Mouse (Mus musculus) urinary bladder, postnatal 0 days (tissue): Measurements from ENCODE around the gene B4galnt1. TPM values are rescaled to one million over a fixed set of nuclear protein-coding genes. Genes with fewer than 3 reads are reported as not detected.

Experiments
- polyA plus RNA-seq: library from polyadenylated mRNA; unstranded; fragments of >200 nt; fragmentation: Nextera tagmentation; extraction: Ambion mirVana; gene quantifications from 2 replicates; pipeline ENCODE4 v1.2.1, GENCODE M21; 2015

Gene B4galnt1
- 7.1 and 8.5 TPM in 2 replicates for polyA plus RNA-seq

DNA sequence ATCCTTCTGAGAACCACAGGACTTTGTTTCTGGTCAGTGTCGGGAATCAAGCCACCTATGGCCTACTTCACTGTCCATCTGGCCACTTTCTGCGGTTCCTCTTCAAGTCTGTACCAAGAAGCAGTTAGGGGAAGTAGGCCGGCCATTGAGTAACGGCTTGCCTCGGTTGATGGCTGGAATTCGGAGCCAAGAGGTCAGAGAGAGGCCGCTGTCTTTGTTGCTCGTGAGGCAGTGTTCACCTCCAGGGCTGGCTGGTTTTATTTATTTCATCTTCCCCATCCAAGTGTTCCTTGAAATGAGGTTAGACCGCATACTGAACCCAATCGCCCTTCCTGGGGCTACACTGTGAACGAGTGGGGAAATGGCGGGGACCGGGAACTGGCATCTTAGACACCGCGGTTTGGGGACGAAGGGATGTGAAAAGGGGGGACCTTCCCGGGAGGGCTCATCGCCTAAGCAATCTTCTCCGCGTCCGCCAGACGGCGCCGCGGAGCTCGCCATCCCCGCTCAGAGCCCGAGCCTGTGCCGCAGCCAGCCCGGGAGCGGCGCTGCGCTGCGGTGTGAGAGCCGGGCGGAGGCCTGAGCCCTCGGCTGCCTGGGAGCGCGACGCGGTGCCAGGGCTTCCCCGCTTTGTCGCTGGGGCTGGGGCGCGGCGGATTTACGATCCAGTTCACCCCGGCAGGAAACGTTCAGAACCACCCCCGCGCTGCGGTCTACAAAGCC lies at the start of gene B4galnt1:
TSS of gene B4galnt1 (plus strand) at position 595 of the 723 bp plus-strand sequence.

DNA sequence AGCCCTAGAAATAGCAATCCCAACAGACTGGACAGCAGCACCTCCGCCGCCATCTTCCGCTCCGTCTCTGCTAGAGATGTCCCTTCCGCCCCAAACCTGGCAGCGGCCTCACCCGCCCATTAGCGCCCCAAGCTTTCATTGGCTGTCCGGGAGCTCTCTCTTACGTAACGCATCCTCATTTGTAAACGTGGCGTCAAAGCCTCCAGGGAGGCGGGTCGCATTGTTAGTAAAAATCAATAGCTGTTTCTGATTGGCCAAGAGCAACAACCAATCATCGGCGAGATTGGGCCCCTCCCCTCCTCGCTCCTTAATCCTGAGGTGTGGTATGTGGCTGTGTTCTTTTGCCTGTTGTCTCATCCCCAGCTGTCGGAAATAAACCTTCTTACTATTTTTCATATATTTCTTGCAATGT lies 44.0 kb upstream of the B4galnt1 start, which contains the start of gene Os9:
TSS of gene Os9 (minus strand) at position 66 of the 412 bp plus-strand sequence.

DNA sequence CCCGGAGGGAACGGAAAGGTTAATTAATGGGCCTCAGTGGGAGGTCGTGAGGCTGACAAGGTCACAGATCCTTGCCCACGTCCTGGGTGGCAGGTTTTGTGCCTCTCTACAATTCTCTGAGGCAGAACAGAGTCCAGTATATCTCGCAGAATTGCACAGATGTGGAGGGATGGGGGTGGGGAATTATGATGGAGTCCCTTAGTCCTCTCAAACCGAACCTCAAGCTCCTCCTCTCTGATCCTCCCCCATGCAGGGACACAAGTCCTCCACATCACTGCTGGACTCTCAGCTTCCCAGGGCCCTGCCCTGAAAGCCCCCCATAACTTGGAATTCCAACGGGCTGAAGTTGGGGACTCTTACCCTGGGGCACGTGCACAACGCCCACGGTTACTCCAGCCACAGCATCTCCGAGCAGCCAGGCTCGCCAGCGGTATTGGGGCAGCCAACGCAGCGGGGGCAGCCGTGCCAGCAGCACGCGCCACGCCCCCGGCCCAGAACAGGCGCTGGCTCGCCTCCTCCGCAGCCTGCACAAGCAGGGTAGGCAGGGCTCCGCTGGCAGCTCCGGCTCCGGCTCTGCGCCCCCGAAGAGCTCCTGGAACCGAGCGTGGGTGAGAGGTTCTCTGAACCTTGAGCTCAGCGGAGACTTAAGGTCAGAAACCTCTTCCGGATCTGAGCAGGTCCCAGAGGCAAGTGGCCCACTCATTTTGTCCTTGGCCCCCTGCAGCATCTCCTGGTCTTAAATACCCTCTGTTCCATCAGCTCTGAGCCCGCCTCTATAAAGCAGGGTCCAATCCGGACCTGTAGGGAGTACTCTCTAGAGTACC lies 15.1 kb downstream of the B4galnt1 start, which contains the start of gene Slc26a10:
TSS of gene Slc26a10 (minus strand) at position 775 of the 824 bp plus-strand sequence.

DNA sequence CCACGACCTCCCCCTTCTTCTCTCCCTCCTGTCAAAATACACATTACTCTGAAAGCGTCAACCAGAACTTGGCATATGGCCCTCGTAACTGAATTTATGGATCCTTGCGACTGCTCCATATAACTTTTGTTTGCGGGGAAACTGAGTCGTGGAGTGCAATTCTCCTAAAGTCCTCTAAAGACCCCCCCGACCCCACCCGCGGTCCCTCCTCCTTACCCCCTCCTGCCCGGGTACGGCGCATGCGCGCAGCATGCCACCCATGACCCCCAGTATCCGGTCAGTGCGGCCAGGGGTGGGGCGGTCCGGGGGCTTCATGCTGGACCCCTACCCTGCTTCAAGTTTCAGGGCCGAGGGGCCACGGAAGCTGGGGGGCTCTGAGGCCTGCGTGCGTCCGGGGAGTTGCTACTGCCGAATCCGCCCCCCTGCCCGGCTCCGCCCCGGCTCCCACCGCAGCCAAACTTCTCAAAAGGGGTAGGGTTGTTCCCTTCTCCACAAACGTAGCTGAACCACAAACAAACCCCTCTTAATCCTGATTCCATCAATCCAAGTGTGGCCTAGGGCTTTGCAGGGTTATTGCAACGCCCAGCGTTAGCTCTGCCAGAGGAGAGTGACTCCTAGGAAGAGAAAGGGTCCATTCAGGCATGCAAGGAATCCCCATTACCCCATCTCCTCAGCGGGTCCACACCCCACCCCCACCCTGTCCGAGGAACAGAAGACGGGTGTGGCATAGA lies 24.8 kb downstream of the B4galnt1 start, which contains the start of gene Arhgef25:
TSS of gene Arhgef25 (minus strand) at position 433 of the 731 bp plus-strand sequence.

DNA sequence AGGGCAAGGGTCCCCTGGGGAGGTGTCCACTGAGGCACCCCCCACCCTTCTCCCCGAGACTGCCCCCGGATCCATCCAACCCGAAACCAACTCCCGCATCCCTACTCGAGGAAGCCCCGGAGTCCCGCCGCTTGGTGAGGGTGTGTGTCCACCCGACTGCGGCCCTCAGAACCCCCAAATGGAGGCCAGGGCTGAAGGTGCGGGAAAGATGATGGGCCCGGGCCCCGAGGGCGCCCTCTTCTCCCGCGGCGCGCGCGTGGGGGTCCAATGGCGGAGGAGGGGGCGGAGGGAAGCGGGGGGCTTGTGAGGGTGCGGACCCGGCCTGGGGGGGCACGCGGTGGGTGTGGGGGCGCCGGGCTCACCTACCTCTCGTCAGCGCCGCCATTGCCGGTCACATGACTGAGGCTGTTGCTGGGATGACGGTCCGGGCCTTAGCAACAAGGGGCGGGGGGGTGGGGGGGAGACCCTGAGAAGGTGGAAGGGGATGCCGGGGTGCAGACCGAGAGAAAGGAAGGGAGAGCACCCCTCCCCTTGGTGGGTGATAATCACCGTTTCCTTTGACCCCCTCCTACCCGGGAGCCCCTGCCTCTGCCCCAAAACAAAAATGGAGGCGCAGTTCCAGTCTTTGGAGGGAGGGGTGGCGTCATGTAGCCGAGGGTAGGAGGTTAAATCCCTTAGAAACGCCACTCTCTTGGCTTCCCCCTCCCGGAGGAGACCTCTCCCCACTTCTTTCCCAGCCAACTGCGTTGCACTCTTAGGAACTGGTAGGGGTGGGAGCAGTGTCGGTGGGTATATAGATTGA lies 30.5 kb downstream of the B4galnt1 start, which contains the start of gene Dtx3:
TSS of gene Dtx3 (minus strand) at position 401 of the 802 bp plus-strand sequence.

DNA sequence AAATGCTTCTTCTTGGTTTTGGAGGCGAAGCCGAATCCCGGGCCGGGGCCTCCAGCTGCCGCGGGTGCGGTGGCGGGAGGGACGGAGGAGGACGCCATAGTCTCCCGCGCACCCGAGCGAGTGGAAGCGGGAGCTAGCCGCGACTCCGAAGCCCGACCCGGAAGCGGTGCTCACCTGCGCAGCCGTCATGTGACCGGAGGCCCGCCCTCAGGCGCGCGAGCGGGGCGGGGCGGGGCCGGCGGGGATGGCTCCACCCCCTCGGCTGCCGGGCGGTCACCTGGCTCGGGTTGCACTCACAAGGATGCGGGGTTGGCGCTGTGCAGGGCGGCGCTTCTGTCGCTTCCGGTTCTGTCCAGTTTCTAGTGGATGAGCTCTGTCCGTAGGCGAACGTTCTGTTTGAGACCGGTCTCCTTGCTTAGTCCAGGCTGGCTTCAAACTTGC lies 46.4 kb downstream of the B4galnt1 start, which contains the start of gene Pip4k2c:
TSS of gene Pip4k2c (minus strand) at position 172 of the 441 bp plus-strand sequence.

Other genes starting within 250 kb of the B4galnt1 start
- 49.0 TPM in 2 replicates for gene Ctdsp2, start 186.5 kb upstream of the B4galnt1 start, polyA plus RNA-seq
- gene Avil, start 164.5 kb upstream of the B4galnt1 start, polyA plus RNA-seq, result 0.22 and 0.30 TPM in 2 replicates
- gene Tsfm, start 134.4 kb upstream of the B4galnt1 start, polyA plus RNA-seq, result 41.3 and 42.6 TPM in 2 replicates
- gene Mettl1, start 123.8 kb upstream of the B4galnt1 start, polyA plus RNA-seq, result 32.0 and 32.9 TPM in 2 replicates
- gene Eef1akmt3, start 123.7 kb upstream of the B4galnt1 start, polyA plus RNA-seq, result 0.50 and 0.82 TPM in 2 replicates
- not detected in 2 replicates for gene Cyp27b1, start 117.0 kb upstream of the B4galnt1 start, polyA plus RNA-seq
- 0.29 and 0.46 TPM in 2 replicates for gene March9, start 105.0 kb upstream of the B4galnt1 start, polyA plus RNA-seq
- gene Cdk4, start 101.7 kb upstream of the B4galnt1 start, polyA plus RNA-seq, result 418 and 441 TPM in 2 replicates
- gene Tspan31, start 95.0 kb upstream of the B4galnt1 start, polyA plus RNA-seq, result 97.1 and 105 TPM in 2 replicates
- 0.18 TPM in 1 of 2 replicates, not detected in the other for gene Agap2, start 89.9 kb upstream of the B4galnt1 start, polyA plus RNA-seq
- 56.6 and 59.5 TPM in 2 replicates for gene Os9, start 44.1 kb upstream of the B4galnt1 start, polyA plus RNA-seq
- 0.63 and 1.5 TPM in 2 replicates for gene Slc26a10, start 15.4 kb downstream of the B4galnt1 start, polyA plus RNA-seq
- 108 and 115 TPM in 2 replicates for gene Arhgef25, start 24.9 kb downstream of the B4galnt1 start, polyA plus RNA-seq
- gene Dtx3, start 30.5 kb downstream of the B4galnt1 start, polyA plus RNA-seq, result 48.2 and 48.6 TPM in 2 replicates
- gene Pip4k2c, start 46.4 kb downstream of the B4galnt1 start, polyA plus RNA-seq, result 19.6 and 20.3 TPM in 2 replicates
- gene Kif5a, start 98.1 kb downstream of the B4galnt1 start, polyA plus RNA-seq, result 1.8 and 1.9 TPM in 2 replicates
- gene Dctn2, start 101.1 kb downstream of the B4galnt1 start, polyA plus RNA-seq, result 145 and 157 TPM in 2 replicates
- 8.3 and 9.1 TPM in 2 replicates for gene Mbd6, start 123.8 kb downstream of the B4galnt1 start, polyA plus RNA-seq
- 82.3 and 96.0 TPM in 2 replicates for gene Mars, start 146.6 kb downstream of the B4galnt1 start, polyA plus RNA-seq
- 2.5 and 5.7 TPM in 2 replicates for gene Arhgap9, start 156.7 kb downstream of the B4galnt1 start, polyA plus RNA-seq
- 4.4 and 6.2 TPM in 2 replicates for gene Gli1, start 176.7 kb downstream of the B4galnt1 start, polyA plus RNA-seq
- gene Inhbe, start 189.2 kb downstream of the B4galnt1 start, polyA plus RNA-seq, result not detected in 2 replicates
- not detected in 2 replicates for gene Inhbc, start 205.2 kb downstream of the B4galnt1 start, polyA plus RNA-seq
- 19.2 and 19.5 TPM in 2 replicates for gene R3hdm2, start 215.1 kb downstream of the B4galnt1 start, polyA plus RNA-seq